Mouse (Mus musculus): ENCODE measurements around the gene Fbrsl1. TPM values are rescaled to one million over a fixed set of nuclear protein-coding genes. Genes with fewer than 3 reads are reported as not detected.

The Fbrsl1 gene
- polyA plus RNA-seq, 1 experiment: 64.9 TPM

DNA sequence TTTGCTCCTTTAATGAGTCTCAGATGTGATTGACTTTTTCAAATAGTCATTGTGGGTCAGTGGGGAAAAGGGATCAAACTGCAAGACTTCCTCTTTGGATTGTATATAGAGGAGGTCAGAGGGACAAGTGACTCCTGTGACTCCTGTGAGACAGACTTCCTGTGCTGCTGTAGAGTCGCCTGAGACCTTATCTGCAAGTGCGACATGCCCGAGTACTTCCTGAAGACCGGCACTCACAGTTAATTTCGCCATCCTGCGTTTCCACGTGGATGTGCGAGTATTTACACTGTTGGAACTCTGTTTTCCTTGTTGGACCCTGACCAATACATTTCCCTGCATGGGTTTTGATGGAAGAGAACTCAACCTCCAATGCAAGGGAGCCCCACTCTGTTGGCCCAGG lies 30.9 kb upstream of the Fbrsl1 start:
- no peak for DNase-seq
- 17% methylated on average over 8 of the region's 8 CpGs for WGBS
- no peak overlapping the region for H3K4me3 ChIP-seq (replicated peaks; ENCODE audit: extremely low read depth, low read depth, low read length)
- TF ChIP-seq POLR2A (IDR thresholded peaks at IDR 0.05; ENCODE audit: borderline replicate concordance, extremely low read depth, low read depth, low read length) (no peak), CTCF (IDR thresholded peaks at IDR 0.05; ENCODE audit: insufficient read depth, low read length) (no peak)
- no peaks in the 10 kb centered on the region for H3K4me1 ChIP-seq (ENCODE audit: control insufficient read depth, insufficient read depth, low read length)

DNA sequence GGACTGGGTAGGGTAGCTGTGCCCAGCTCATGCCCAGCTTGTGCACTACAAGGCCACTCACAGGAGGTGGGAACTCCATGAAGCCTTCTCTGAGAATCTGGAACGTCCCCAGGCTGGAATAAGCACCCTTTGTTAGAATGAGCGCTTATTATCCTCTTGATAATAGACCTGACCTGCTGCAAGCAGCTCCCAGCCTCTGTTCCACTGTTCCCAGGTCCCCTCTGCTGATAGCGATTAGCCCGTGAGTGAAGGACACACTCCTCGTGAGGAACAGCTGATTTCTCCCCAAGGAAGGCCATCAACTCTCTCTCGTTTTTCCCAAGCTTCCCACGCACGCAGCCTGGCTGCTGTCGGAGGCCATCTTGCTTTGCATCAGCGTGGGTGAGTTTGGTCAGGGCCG lies 25.9 kb upstream of the Fbrsl1 start:
- TF ChIP-seq CTCF (IDR thresholded peaks at IDR 0.05; ENCODE audit: insufficient read depth, low read length) (no peak), POLR2A (IDR thresholded peaks at IDR 0.05; ENCODE audit: borderline replicate concordance, extremely low read depth, low read depth, low read length) (no peak)
- WGBS: 80% methylated on average over 11 of the region's 11 CpGs
- Histone ChIP-seq H3K4me1 (ENCODE audit: control insufficient read depth, insufficient read depth, low read length) (no peaks in the 10 kb centered on the region), H3K4me3 (replicated peaks; ENCODE audit: extremely low read depth, low read depth, low read length) (no peak overlapping the region)
- DNase-seq: no peak

DNA sequence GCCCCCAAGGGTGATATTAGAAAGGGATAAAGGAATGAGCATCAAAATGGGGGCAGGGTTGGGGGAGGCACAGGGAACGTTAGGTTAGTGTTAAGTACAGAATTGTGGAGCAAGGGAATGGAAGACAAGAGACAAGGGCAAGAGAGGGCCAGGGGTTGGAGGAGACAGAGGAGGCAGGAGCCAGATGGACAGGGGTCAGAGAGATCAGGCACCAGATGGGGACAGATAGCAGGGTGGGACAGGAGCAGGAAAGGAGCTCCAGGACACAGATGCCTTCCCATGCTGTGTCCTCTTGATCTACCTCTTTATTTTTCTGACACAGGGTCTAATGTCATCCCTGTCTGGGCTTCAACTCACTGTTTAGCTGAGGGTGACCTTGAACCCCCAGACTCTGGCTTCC lies 24.5 kb upstream of the Fbrsl1 start:
- TF ChIP-seq POLR2A (IDR thresholded peaks at IDR 0.05; ENCODE audit: borderline replicate concordance, extremely low read depth, low read depth, low read length) (no peak), CTCF (IDR thresholded peaks at IDR 0.05; ENCODE audit: insufficient read depth, low read length) (no peak)
- Histone ChIP-seq H3K4me1 (ENCODE audit: control insufficient read depth, insufficient read depth, low read length) (no peaks in the 10 kb centered on the region), H3K4me3 (replicated peaks; ENCODE audit: extremely low read depth, low read depth, low read length) (no peak overlapping the region)
- no peak for DNase-seq
- WGBS: 57% methylated on average over 1 of the region's 1 CpGs

DNA sequence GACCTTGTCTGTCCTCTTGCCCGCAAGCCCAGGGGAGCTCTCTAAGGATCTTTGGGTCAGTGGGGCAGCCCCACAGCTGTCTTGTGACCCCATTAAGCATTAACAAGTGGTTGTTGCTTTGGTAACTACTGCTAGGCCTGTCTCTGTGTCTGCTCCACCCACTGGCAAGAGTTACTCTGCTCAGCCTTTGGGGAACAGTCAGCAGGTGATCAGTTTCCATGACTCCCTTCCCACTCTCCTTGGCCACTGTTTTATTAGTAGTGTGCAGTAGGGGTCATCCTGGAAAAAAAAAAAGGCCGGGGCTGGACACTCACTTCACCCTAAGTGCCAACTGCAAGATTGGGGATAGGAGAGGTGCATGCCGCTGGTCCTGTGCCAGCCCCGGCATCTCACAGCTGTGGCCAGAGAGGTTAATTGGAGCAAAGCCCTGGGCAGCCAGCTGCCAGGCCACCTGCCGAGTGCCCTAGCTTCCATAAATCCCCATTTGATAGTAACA lies 23.7 kb upstream of the Fbrsl1 start:
- WGBS: 54% methylated on average over 5 of the region's 5 CpGs
- DNase-seq: no peak
- TF ChIP-seq POLR2A (IDR thresholded peaks at IDR 0.05; ENCODE audit: borderline replicate concordance, extremely low read depth, low read depth, low read length) (no peak), CTCF (IDR thresholded peaks at IDR 0.05; ENCODE audit: insufficient read depth, low read length) (no peak)
- Histone ChIP-seq H3K4me3 (replicated peaks; ENCODE audit: extremely low read depth, low read depth, low read length) (no peak overlapping the region), H3K4me1 (ENCODE audit: control insufficient read depth, insufficient read depth, low read length) (no peaks in the 10 kb centered on the region)

DNA sequence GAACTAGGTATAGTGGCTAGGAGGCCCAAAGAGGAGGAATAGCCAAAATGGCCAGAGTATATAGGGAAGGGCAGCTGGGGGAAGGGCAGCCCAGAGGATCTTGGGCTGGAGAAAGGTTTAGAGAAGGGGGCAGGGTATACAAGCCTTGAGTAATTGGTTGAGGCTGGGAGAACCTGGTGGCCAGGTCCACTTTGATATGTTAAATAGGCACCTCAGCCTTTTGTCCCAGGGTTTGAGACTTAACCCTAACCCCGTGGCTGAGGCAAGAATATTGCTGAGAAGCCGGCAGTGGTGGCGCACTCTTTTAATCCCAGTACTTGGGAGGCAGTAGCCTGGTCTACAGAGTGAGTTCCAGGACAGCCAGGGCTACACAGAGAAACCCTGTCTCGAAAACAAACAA lies 23.0 kb upstream of the Fbrsl1 start:
- TF ChIP-seq CTCF (IDR thresholded peaks at IDR 0.05; ENCODE audit: insufficient read depth, low read length): no peak
- TF ChIP-seq POLR2A (IDR thresholded peaks at IDR 0.05; ENCODE audit: borderline replicate concordance, extremely low read depth, low read depth, low read length): no peak
- 69% methylated on average over 4 of the region's 4 CpGs for WGBS
- no peak for DNase-seq
- no peak overlapping the region for H3K4me3 ChIP-seq (replicated peaks; ENCODE audit: extremely low read depth, low read depth, low read length)
- H3K4me1 ChIP-seq (ENCODE audit: control insufficient read depth, insufficient read depth, low read length): no peaks in the 10 kb centered on the region

DNA sequence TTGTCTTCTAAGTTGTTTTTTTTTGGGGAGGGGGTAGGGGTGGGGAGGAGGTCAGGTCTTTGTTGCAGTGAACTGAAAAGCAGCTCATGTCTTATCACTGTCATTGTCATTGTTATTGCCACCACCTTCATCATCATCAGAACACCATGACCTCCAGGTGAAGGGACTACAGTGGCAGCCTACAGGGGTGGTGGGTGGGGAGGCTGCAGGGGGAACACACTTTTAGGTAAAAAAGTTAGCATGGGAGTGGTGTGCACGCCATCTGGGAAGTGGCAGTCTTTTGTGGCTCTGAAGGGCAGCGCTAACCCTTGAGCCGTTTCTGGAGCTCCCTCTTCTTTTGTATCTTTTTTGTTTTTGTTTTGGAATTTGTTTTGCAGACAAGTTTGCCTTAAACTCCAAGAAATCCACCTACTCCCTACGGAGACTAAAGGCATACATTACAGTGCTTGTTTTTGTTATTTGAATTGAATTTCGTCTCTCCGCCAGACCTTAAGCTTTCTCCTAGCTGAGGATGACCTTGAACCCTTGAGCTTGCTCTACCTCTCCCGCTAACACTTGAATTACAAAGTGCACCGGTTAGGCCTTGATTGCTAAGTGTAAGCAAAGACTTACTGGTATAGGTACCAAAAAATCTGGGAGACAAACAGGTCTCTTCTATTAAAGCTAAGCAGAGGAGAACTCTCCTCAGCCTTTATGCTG lies 21.1 kb upstream of the Fbrsl1 start:
- Histone ChIP-seq H3K4me3 (replicated peaks; ENCODE audit: extremely low read depth, low read depth, low read length) (no peak overlapping the region), H3K4me1 (ENCODE audit: control insufficient read depth, insufficient read depth, low read length) (no peaks in the 10 kb centered on the region)
- WGBS: 82% methylated on average over 8 of the region's 8 CpGs
- TF ChIP-seq CTCF (IDR thresholded peaks at IDR 0.05; ENCODE audit: insufficient read depth, low read length) (no peak), POLR2A (IDR thresholded peaks at IDR 0.05; ENCODE audit: borderline replicate concordance, extremely low read depth, low read depth, low read length) (no peak)
- no peak for DNase-seq

DNA sequence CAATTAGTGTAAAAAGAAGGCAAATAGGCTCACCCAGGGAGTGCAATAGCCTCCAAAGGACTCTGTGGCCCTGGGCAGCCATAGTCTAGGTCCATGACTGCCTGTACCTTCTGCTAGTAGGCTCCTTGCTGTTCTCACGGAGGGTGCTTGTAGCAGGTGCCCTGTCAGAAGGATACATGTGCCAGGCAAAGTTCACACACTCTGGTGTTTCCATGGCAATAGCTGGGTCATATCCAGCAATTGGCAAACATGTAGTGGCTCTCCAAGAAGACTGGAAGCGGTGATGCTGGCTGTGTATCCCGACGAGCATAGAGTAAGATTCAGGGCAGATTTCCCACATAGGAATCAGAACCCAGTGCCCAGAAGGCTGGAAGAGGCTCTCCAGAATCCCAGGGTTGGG lies 20.0 kb upstream of the Fbrsl1 start:
- no peak for TF ChIP-seq POLR2A (IDR thresholded peaks at IDR 0.05; ENCODE audit: borderline replicate concordance, extremely low read depth, low read depth, low read length)
- TF ChIP-seq CTCF (IDR thresholded peaks at IDR 0.05; ENCODE audit: insufficient read depth, low read length): no peak
- DNase-seq: no peak
- 62% methylated on average over 4 of the region's 4 CpGs for WGBS
- no peak overlapping the region for H3K4me3 ChIP-seq (replicated peaks; ENCODE audit: extremely low read depth, low read depth, low read length)
- H3K4me1 ChIP-seq (ENCODE audit: control insufficient read depth, insufficient read depth, low read length): no peaks in the 10 kb centered on the region

DNA sequence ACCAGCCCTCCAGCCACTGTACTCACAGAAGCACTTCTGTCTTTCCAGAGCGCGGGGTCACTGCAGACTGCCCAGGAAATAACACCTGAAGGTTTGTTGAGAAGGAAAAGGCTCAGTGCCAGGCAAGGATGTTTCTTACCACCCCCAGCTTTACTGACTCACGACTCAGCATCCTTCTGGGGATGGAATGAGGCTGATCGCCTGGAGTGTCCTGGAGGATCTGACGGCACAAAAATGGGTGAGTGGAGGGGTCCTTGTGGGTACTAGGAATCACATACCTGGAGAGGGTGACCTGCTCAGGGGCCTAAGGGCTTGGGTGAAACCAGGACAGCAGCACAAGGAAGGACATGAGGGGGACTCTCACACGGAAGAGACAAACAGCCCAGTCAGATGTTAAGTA lies 19.4 kb upstream of the Fbrsl1 start:
- TF ChIP-seq CTCF (IDR thresholded peaks at IDR 0.05; ENCODE audit: insufficient read depth, low read length): no peak
- no peak for TF ChIP-seq POLR2A (IDR thresholded peaks at IDR 0.05; ENCODE audit: borderline replicate concordance, extremely low read depth, low read depth, low read length)
- H3K4me1 ChIP-seq (ENCODE audit: control insufficient read depth, insufficient read depth, low read length): no peaks in the 10 kb centered on the region
- WGBS: 69% methylated on average over 6 of the region's 6 CpGs
- no peak overlapping the region for H3K4me3 ChIP-seq (replicated peaks; ENCODE audit: extremely low read depth, low read depth, low read length)
- DNase-seq: no peak

DNA sequence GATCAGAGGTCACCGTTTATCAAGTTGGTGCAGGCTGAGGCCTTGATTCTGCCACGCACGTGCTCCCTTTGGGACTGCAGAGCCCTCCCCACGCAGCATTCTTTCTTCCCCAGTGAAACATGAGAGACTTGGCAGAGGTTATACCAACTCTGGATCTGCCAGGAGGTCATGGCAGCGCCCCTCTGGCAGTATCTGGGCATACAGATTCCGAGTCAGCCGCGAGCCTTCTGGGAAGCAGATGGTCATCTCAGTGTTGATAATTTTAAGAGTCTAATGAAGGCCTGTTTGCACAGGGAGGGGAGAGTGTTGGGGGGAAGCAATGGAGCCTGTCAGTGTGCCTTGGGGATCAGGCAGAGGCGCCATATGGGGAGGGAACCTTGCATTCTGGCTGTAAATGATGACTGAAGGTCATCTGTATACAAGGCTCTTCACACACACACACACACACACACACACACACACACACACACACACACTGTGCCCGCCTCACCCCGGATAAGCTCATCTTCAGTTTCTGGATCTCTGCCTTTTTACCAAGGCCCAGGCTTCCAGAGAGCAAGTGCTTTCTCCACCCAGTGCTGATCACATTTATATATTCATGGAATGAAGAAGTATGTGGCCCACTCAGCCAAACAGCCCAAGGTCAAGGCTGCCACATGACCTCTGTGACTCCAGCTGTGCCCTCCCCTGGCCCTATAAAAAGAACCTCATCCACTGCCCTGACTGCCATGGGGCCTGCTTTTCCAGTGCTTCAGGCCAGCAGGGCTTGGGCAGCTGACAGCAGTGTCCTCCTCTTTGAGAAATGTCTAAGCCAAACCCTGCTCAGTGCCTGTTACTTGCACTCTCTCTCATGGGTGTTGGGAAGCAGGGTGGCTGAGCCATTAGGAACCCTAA lies 18.5 kb upstream of the Fbrsl1 start:
- WGBS: 72% methylated on average over 11 of the region's 11 CpGs
- DNase-seq: no peak
- TF ChIP-seq POLR2A (IDR thresholded peaks at IDR 0.05; ENCODE audit: borderline replicate concordance, extremely low read depth, low read depth, low read length) (no peak), CTCF (IDR thresholded peaks at IDR 0.05; ENCODE audit: insufficient read depth, low read length) (no peak)
- H3K4me3 ChIP-seq (replicated peaks; ENCODE audit: extremely low read depth, low read depth, low read length): no peak overlapping the region
- no peaks in the 10 kb centered on the region for H3K4me1 ChIP-seq (ENCODE audit: control insufficient read depth, insufficient read depth, low read length)

Data from lung, adult 2 months (tissue).